Mouse (Mus musculus): Measurements from ENCODE around the gene Nhlh1. TPM values are rescaled to one million over a fixed set of nuclear protein-coding genes. Genes with fewer than 3 reads are reported as not detected.

The Nhlh1 gene
- polyA plus RNA-seq, 1 experiment: not detected

- Histone ChIP-seq H3K4me3 (ENCODE audit: insufficient read depth, low read depth, low read length) (no peak overlapping the region), H3K4me1 (ENCODE audit: control insufficient read depth, insufficient read depth, insufficient read length, low read length) (no peaks in the 10 kb centered on the region), H3K27ac (replicated peaks; ENCODE audit: low read depth, low read length) (no peak overlapping the region)
These were observed 6.1 kb upstream of the Nhlh1 start for GRCm38 (mm10) chr1:172063291-172064023.

GRCm38 (mm10) chr1:172062101-172062500, 4.7 kb upstream of the Nhlh1 start:
- H3K27ac ChIP-seq (replicated peaks; ENCODE audit: low read depth, low read length): no peak overlapping the region
- no peaks in the 10 kb centered on the region for H3K4me1 ChIP-seq (ENCODE audit: control insufficient read depth, insufficient read depth, insufficient read length, low read length)
- no peak overlapping the region for H3K4me3 ChIP-seq (ENCODE audit: insufficient read depth, low read depth, low read length)

GRCm38 (mm10) chr1:172061217-172061616, 3.8 kb upstream of the Nhlh1 start:
- H3K27ac ChIP-seq (replicated peaks; ENCODE audit: low read depth, low read length): no peak overlapping the region
- no peak overlapping the region for H3K4me3 ChIP-seq (ENCODE audit: insufficient read depth, low read depth, low read length)
- H3K4me1 ChIP-seq (ENCODE audit: control insufficient read depth, insufficient read depth, insufficient read length, low read length): no peaks in the 10 kb centered on the region

GRCm38 (mm10) chr1:172060659-172061058, 3.3 kb upstream of the Nhlh1 start:
- Histone ChIP-seq H3K27ac (replicated peaks; ENCODE audit: low read depth, low read length) (no peak overlapping the region), H3K4me3 (ENCODE audit: insufficient read depth, low read depth, low read length) (no peak overlapping the region), H3K4me1 (ENCODE audit: control insufficient read depth, insufficient read depth, insufficient read length, low read length) (no peaks in the 10 kb centered on the region)

GRCm38 (mm10) chr1:172058874-172059273, 1.5 kb upstream of the Nhlh1 start:
- H3K4me3 ChIP-seq (ENCODE audit: insufficient read depth, low read depth, low read length): no peak overlapping the region
- no peak overlapping the region for H3K27ac ChIP-seq (replicated peaks; ENCODE audit: low read depth, low read length)
- no peaks in the 10 kb centered on the region for H3K4me1 ChIP-seq (ENCODE audit: control insufficient read depth, insufficient read depth, insufficient read length, low read length)

- Histone ChIP-seq H3K4me1 (ENCODE audit: control insufficient read depth, insufficient read depth, insufficient read length, low read length) (no peaks in the 10 kb centered on the region), H3K4me3 (ENCODE audit: insufficient read depth, low read depth, low read length) (no peak overlapping the region), H3K27ac (replicated peaks; ENCODE audit: low read depth, low read length) (no peak overlapping the region)
These were observed 948 bp upstream of the Nhlh1 start for GRCm38 (mm10) chr1:172058321-172058720.

DNA sequence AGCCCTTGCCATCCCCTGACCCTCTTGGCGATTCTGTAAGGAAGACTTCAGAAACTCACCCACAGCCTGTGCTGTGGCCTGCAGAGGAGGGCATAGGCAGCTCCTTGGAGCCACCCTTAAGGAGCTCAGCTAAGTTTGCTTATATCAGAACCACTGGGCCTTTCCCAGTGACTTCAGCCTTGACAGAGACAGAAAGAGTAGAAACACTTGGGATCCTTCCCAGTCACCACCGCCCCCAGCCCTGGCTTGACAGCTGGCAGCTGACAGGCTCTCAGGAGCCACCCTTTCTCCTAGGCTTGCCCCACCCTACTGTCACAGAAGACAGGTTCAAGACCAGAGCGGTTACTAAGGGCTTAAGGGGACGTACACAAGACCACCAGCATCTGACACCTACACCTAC, 1.1 kb downstream of the Nhlh1 start:
- no peaks in the 10 kb centered on the region for H3K4me1 ChIP-seq (ENCODE audit: control insufficient read depth, insufficient read depth, insufficient read length, low read length)
- H3K4me3 ChIP-seq (ENCODE audit: insufficient read depth, low read depth, low read length): no peak overlapping the region
- H3K27ac ChIP-seq (replicated peaks; ENCODE audit: low read depth, low read length): no peak overlapping the region

GRCm38 (mm10) chr1:172053541-172054440, 3.6 kb downstream of the Nhlh1 start:
- Histone ChIP-seq H3K4me3 (ENCODE audit: insufficient read depth, low read depth, low read length) (peak overlapping the region; percentile 16; the same call in 1 of the 2 replicates), H3K4me1 (ENCODE audit: control insufficient read depth, insufficient read depth, insufficient read length, low read length) (no peaks in the 10 kb centered on the region), H3K27ac (replicated peaks; ENCODE audit: low read depth, low read length) (no peak overlapping the region)

- Histone ChIP-seq H3K4me1 (ENCODE audit: control insufficient read depth, insufficient read depth, insufficient read length, low read length) (no peaks in the 10 kb centered on the region), H3K27ac (replicated peaks; ENCODE audit: low read depth, low read length) (no peak overlapping the region), H3K4me3 (ENCODE audit: insufficient read depth, low read depth, low read length) (no peak overlapping the region)
These were observed 4.5 kb downstream of the Nhlh1 start for GRCm38 (mm10) chr1:172052766-172053279.

DNA sequence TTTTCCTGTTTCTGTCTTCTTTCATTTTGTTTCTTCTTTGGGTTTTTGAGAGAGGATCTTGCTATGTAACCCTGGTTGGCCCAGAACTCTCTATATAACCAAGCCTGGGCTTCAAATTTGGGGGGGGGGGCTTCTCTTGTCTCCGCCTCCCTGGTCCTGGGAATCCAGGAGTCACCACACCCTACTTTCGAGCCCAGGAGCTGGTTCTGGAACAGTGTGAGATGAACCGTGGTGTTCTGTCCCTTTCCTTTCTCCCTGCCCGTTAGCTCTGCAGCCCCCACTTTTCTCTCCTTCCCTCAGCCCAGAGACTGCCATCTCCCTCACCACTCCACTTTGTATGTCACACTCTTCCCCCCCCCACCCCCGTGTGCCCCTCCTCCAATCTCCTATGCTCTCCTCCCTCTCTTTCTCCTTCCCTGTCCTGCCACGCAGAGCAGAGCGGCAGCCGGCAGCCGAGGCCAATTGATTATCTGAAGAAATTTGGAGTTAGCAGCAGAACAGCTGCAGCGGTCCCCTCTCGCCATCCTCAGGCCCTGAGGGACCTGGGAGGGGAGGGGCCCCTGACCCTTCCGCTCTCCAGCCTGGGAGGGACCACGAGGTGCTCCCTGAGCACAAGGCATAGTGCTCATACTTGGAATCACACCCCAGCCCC, 8.1 kb downstream of the Nhlh1 start:
- H3K4me1 ChIP-seq (ENCODE audit: control insufficient read depth, insufficient read depth, insufficient read length, low read length): no peaks in the 10 kb centered on the region
- H3K4me3 ChIP-seq (ENCODE audit: insufficient read depth, low read depth, low read length): no peak overlapping the region
- H3K27ac ChIP-seq (replicated peaks; ENCODE audit: low read depth, low read length): no peak overlapping the region

- H3K4me3 ChIP-seq (ENCODE audit: insufficient read depth, low read depth, low read length): peak overlapping the region; percentile 55
- H3K27ac ChIP-seq (replicated peaks; ENCODE audit: low read depth, low read length): no peak overlapping the region; the same call in 1 of the 2 replicates
These were observed 9.1 kb downstream of the Nhlh1 start for GRCm38 (mm10) chr1:172048241-172048734.

GRCm38 (mm10) chr1:172046938-172047337, 10.4 kb downstream of the Nhlh1 start:
- Histone ChIP-seq H3K27ac (replicated peaks; ENCODE audit: low read depth, low read length) (no peak overlapping the region), H3K4me1 (ENCODE audit: control insufficient read depth, insufficient read depth, insufficient read length, low read length) (no peaks in the 10 kb centered on the region), H3K4me3 (ENCODE audit: insufficient read depth, low read depth, low read length) (no peak overlapping the region)

More at GRCm38 (mm10) chr1:172048241-172048734, 9.1 kb downstream of the Nhlh1 start:
- H3K4me1 ChIP-seq (ENCODE audit: control insufficient read depth, insufficient read depth, insufficient read length, low read length): no peaks in the 10 kb centered on the region

DNA sequence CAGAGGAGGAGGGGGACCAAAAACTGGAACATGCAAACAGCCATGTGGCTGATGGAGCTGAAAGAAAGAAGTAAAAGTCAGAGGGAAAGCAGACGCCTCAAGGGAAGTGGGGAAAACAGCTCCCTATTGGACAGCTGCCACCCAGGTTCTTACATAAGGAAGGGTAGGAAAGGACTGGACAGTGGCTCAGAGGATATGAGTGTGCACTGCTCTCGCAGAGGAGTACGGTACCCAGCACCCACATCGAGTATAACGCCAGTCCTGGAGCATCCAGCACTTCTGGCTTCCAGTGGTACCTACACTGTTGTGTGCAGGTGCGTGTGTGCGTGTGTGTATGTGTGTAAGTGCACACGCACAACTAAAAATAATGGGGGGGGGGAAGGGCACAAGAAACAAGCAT, 11.0 kb downstream of the Nhlh1 start:
- H3K4me1 ChIP-seq (ENCODE audit: control insufficient read depth, insufficient read depth, insufficient read length, low read length): no peaks in the 10 kb centered on the region
- no peak overlapping the region for H3K4me3 ChIP-seq (ENCODE audit: insufficient read depth, low read depth, low read length)
- H3K27ac ChIP-seq (replicated peaks; ENCODE audit: low read depth, low read length): no peak overlapping the region

- H3K4me1 ChIP-seq (ENCODE audit: control insufficient read depth, insufficient read depth, insufficient read length, low read length): no peaks in the 10 kb centered on the region
- no peak overlapping the region for H3K4me3 ChIP-seq (ENCODE audit: insufficient read depth, low read depth, low read length)
- no peak overlapping the region for H3K27ac ChIP-seq (replicated peaks; ENCODE audit: low read depth, low read length)
These were observed 27.5 kb downstream of the Nhlh1 start for GRCm38 (mm10) chr1:172029914-172030313.

Data from brown adipose tissue, adult 24 weeks (tissue).